In genomic region chr2:110007423-110008267, GRCm38 (mm10) we compare ENCODE assay signal across 15 mouse cellular contexts. TPM values are rescaled to one million over a fixed set of nuclear protein-coding genes. Genes with fewer than 3 reads are reported as not detected.
DNase-seq lines count a peak whose midpoint lies in the region; ATAC-seq and TF ChIP-seq lines count a peak whose summit lies in the region.
"Had no signal": no experiment of that assay in that cellular context is flagged by ENCODE, and none has a peak within 500 bp of the region (broad histone marks: within the 10 kb centered on the region; RNA-seq: fewer than 3 reads in every experiment).

No protein-coding gene starts in this region.

- WGBS in limb, embryonic 14.5 days, result 91% methylated on average over 10 of the region's 10 CpGs
- WGBS in limb, embryonic 10.5 days, result 91% methylated on average over 10 of the region's 10 CpGs
- 81% methylated on average over 10 of the region's 10 CpGs for WGBS in intestine, embryonic 15.5 days
- 39% methylated on average over 10 of the region's 10 CpGs for WGBS in liver, embryonic 16.5 days (ENCODE audit: insufficient replicate concordance)

- TF ChIP-seq POLR2A in limb, embryonic 14.5 days (IDR thresholded peaks at IDR 0.05; ENCODE audit: borderline replicate concordance, extremely low read depth, insufficient read depth, insufficient read length), result no peak

- no peaks in the 10 kb centered on the region for H3K27me3 ChIP-seq in limb, embryonic 14.5 days (ENCODE audit: control insufficient read depth, insufficient read depth, low read length)
- H3K27me3 ChIP-seq in limb, embryonic 10.5 days (ENCODE audit: low read depth, poor library complexity, severe bottlenecking), result no peaks in the 10 kb centered on the region
- no peaks in the 10 kb centered on the region for H3K27me3 ChIP-seq in intestine, embryonic 15.5 days (replicated peaks)
- no peaks in the 10 kb centered on the region for H3K27me3 ChIP-seq in liver, embryonic 16.5 days (ENCODE audit: control insufficient read depth, insufficient read depth, low read depth, low read length)
- H3K27me3 ChIP-seq: neural tube, embryonic 15.5 days had no signal

- no peak for ATAC-seq in limb, embryonic 14.5 days (ENCODE audit: low FRiP score, low read depth)
- peak; percentile 45 for ATAC-seq in intestine, embryonic 15.5 days
- peak; percentile 90 for ATAC-seq in liver, embryonic 16.5 days (ENCODE audit: low read depth)
- ATAC-seq: hindbrain, postnatal 0 days had no signal

- DNase-seq in limb, embryonic 14.5 days (ENCODE audit: low spot score), result peak; percentile 17
- DNase-seq in limb, embryonic 10.5 days (ENCODE audit: low spot score), result no peak
- DNase-seq in c-Kit-positive CD71-positive TER-119-positive erythroid progenitor cells, embryonic 14.5 days (ENCODE audit: low spot score), result peak; percentile 70
- no peak for DNase-seq in ovary, postnatal 36 days (ENCODE audit: low spot score)
- DNase-seq in frontal cortex, postnatal 14 days (ENCODE audit: low spot score in 2 of 2), result no peak
- DNase-seq in cerebellum, adult 11-12 months, result no peak
- DNase-seq: adrenal gland, postnatal 25 days; heart, adult 11 months; heart, postnatal 14 days; thymus, postnatal 25 days had no signal

- no peak overlapping the region for H3K4me2 ChIP-seq in limb, embryonic 14.5 days (replicated peaks; ENCODE audit: low read depth, low read length, severe bottlenecking)
- H3K4me2 ChIP-seq in intestine, embryonic 15.5 days (replicated peaks), result no peak overlapping the region
- peak overlapping the region; percentile 47 for H3K4me2 ChIP-seq in liver, embryonic 16.5 days (ENCODE audit: low read depth, low read length)
- H3K4me2 ChIP-seq: neural tube, embryonic 15.5 days had no signal

- no peak overlapping the region for H3K9ac ChIP-seq in limb, embryonic 14.5 days (ENCODE audit: low read depth, low read length, severe bottlenecking)
- H3K9ac ChIP-seq in intestine, embryonic 15.5 days, result no peak overlapping the region
- no peak overlapping the region for H3K9ac ChIP-seq in liver, embryonic 16.5 days (ENCODE audit: low read depth, low read length)
- H3K9ac ChIP-seq: neural tube, embryonic 15.5 days had no signal

- H3K4me3 ChIP-seq in limb, embryonic 14.5 days (replicated peaks; ENCODE audit: low read length), result no peak overlapping the region
- no peak overlapping the region for H3K4me3 ChIP-seq in limb, embryonic 10.5 days
- no peak overlapping the region for H3K4me3 ChIP-seq in intestine, embryonic 15.5 days (replicated peaks)
- H3K4me3 ChIP-seq in liver, embryonic 16.5 days (ENCODE audit: low read depth, low read length), result 0 out of 2 replicates have a peak overlapping the region, but pooled peaks have one; percentile 2
- H3K4me3 ChIP-seq: layer of hippocampus, adult 2 months; neural tube, embryonic 15.5 days had no signal

- no peak overlapping the region for H3K27ac ChIP-seq in limb, embryonic 14.5 days (replicated peaks; ENCODE audit: low read depth, low read length)
- no peak overlapping the region for H3K27ac ChIP-seq in limb, embryonic 10.5 days
- H3K27ac ChIP-seq in intestine, embryonic 15.5 days, result no peak overlapping the region
- peak overlapping the region; percentile 36 for H3K27ac ChIP-seq in liver, embryonic 16.5 days (ENCODE audit: low read length)
- H3K27ac ChIP-seq: hindbrain, postnatal 0 days; layer of hippocampus, adult 2 months; neural tube, embryonic 15.5 days had no signal

- no peaks in the 10 kb centered on the region for H3K9me3 ChIP-seq in limb, embryonic 14.5 days (ENCODE audit: control insufficient read depth, low read length)
- H3K9me3 ChIP-seq in limb, embryonic 10.5 days (replicated peaks), result no peaks in the 10 kb centered on the region
- H3K9me3 ChIP-seq in intestine, embryonic 15.5 days, result no peaks in the 10 kb centered on the region
- H3K9me3 ChIP-seq in liver, embryonic 16.5 days (replicated peaks; ENCODE audit: control insufficient read depth, low read length), result no peaks in the 10 kb centered on the region
- H3K9me3 ChIP-seq: neural tube, embryonic 15.5 days had no signal

- no peaks in the 10 kb centered on the region for H3K4me1 ChIP-seq in limb, embryonic 14.5 days (ENCODE audit: control insufficient read depth, insufficient read depth, low read length)
- no peaks in the 10 kb centered on the region for H3K4me1 ChIP-seq in limb, embryonic 10.5 days
- H3K4me1 ChIP-seq in intestine, embryonic 15.5 days (replicated peaks), result no peaks in the 10 kb centered on the region
- H3K4me1 ChIP-seq in liver, embryonic 16.5 days (ENCODE audit: control insufficient read depth, low read depth, low read length), result peaks cover 38% of the 10 kb centered on the region
- H3K4me1 ChIP-seq: neural tube, embryonic 15.5 days had no signal

- H3K36me3 ChIP-seq in limb, embryonic 14.5 days (ENCODE audit: control insufficient read depth, insufficient read depth, low read length), result peaks cover 56% of the 10 kb centered on the region
- peaks cover 57% of the 10 kb centered on the region for H3K36me3 ChIP-seq in limb, embryonic 10.5 days
- peaks cover 13% of the 10 kb centered on the region for H3K36me3 ChIP-seq in intestine, embryonic 15.5 days
- H3K36me3 ChIP-seq in liver, embryonic 16.5 days (ENCODE audit: control insufficient read depth, insufficient read depth), result no peaks in the 10 kb centered on the region; the same call in 1 of the 2 replicates

RNA-seq across cellular contexts. Expression of gene Ccdc34, which starts 10.0 kb away (rescaled TPM):
- polyA plus RNA-seq in limb, embryonic 14.5 days (2012; rRNA removed), result 33.7 and 37.3 TPM in 2 replicates
- 36.1 and 42.2 TPM in 2 replicates for polyA plus RNA-seq in limb, embryonic 14.5 days (2014; fragmentation: Nextera tagmentation; extraction: Ambion mirVana)
- 49.3 and 57.2 TPM in 2 replicates for polyA plus RNA-seq in limb, embryonic 10.5 days (2016; fragmentation: Nextera tagmentation; extraction: Ambion mirVana)
- 45.8 and 51.1 TPM in 2 replicates for polyA plus RNA-seq in intestine, embryonic 15.5 days (2015; fragmentation: Nextera tagmentation; extraction: Ambion mirVana)
- polyA plus RNA-seq in liver, embryonic 16.5 days (2015; fragmentation: Nextera tagmentation; extraction: Ambion mirVana), result 18.1 and 18.6 TPM in 2 replicates

Comparison
In these comparisons a context has a peak if more than half of its experiments do, and no peak if none do; other contexts are left out.
1. DNase-seq: peak in limb, embryonic 14.5 days (single experiment) and c-Kit-positive CD71-positive TER-119-positive erythroid progenitor cells, embryonic 14.5 days (single experiment); none in limb, embryonic 10.5 days (single experiment), ovary, postnatal 36 days (single experiment), frontal cortex, postnatal 14 days (0 of 2) and cerebellum, adult 11-12 months (single experiment).